12 mouse cellular contexts compared by ENCODE assay signal in genomic region chr2:35504417-35504776, GRCm38 (mm10). TPM values are rescaled to one million over a fixed set of nuclear protein-coding genes. Genes with fewer than 3 reads are reported as not detected.
DNase-seq lines count a peak whose midpoint lies in the region; ATAC-seq and TF ChIP-seq lines count a peak whose summit lies in the region.
"Had no signal": no experiment of that assay in that cellular context is flagged by ENCODE, and none has a peak within 500 bp of the region (broad histone marks: within the 10 kb centered on the region; RNA-seq: fewer than 3 reads in every experiment).

No protein-coding gene starts in this region.

- no peak for ATAC-seq in lung, embryonic 14.5 days (ENCODE audit: insufficient read depth)
- no peak for ATAC-seq in embryonic facial prominence, embryonic 15.5 days (ENCODE audit: insufficient number of reproducible peaks, low FRiP score, low TSS enrichment, low read depth)
- no peak; the same call in 1 of the 2 replicates for ATAC-seq in liver, postnatal 0 days

- H3K9me3 ChIP-seq in lung, embryonic 14.5 days (ENCODE audit: low read depth, low read length) = no peaks in the 10 kb centered on the region
- H3K9me3 ChIP-seq in embryonic facial prominence, embryonic 15.5 days (replicated peaks) = no peaks in the 10 kb centered on the region
- peaks cover 4% of the 10 kb centered on the region; the same call in 1 of the 2 replicates for H3K9me3 ChIP-seq in liver, postnatal 0 days (ENCODE audit: low read length)

- H3K36me3 ChIP-seq in lung, embryonic 14.5 days (ENCODE audit: insufficient read depth) = no peaks in the 10 kb centered on the region
- H3K36me3 ChIP-seq in embryonic facial prominence, embryonic 15.5 days = no peaks in the 10 kb centered on the region
- H3K36me3 ChIP-seq in liver, postnatal 0 days (replicated peaks; ENCODE audit: insufficient read depth, low read length) = no peaks in the 10 kb centered on the region

- TF ChIP-seq EP300 in liver, postnatal 0 days (IDR thresholded peaks at IDR 0.05; ENCODE audit: low read depth) = no peak

- H3K9ac ChIP-seq in lung, embryonic 14.5 days = no peak overlapping the region
- H3K9ac ChIP-seq in embryonic facial prominence, embryonic 15.5 days = no peak overlapping the region
- H3K9ac ChIP-seq in liver, postnatal 0 days (replicated peaks) = peak overlapping the region; percentile 46; the same call in 1 of the 2 replicates

- DNase-seq in gastrocnemius, adult 2 months = no peak
- no peak for DNase-seq in gastrocnemius, postnatal 10 days
- no peak for DNase-seq in lung, embryonic 14.5 days
- no peak for DNase-seq in lung, postnatal 10 days
- DNase-seq in liver, postnatal 0 days = peak; percentile 40
- no peak for DNase-seq in retina, postnatal 1 day
- DNase-seq in frontal cortex, postnatal 36 days (ENCODE audit: low spot score in 2 of 2) = no peak
- DNase-seq: adrenal gland, postnatal 14 days; cerebellum, adult 9-11 months; gastrocnemius, postnatal 36 days; lung, postnatal 4 days had no signal

- peak overlapping the region; percentile 43 for H3K27ac ChIP-seq in gastrocnemius, adult 2 months
- peak overlapping the region; percentile 75; the same call in 1 of the 2 replicates for H3K27ac ChIP-seq in lung, embryonic 14.5 days (ENCODE audit: low read depth)
- H3K27ac ChIP-seq in embryonic facial prominence, embryonic 15.5 days (replicated peaks) = peak overlapping the region; percentile 85
- peak overlapping the region; percentile 89 for H3K27ac ChIP-seq in liver, postnatal 0 days (ENCODE audit: low read depth)

- H3K4me1 ChIP-seq in lung, embryonic 14.5 days (ENCODE audit: insufficient read depth) = peaks cover 34% of the 10 kb centered on the region
- peaks cover 66% of the 10 kb centered on the region for H3K4me1 ChIP-seq in embryonic facial prominence, embryonic 15.5 days
- peaks cover 94% of the 10 kb centered on the region for H3K4me1 ChIP-seq in liver, postnatal 0 days (ENCODE audit: insufficient read depth)

- 48% methylated on average over 7 of the region's 7 CpGs for WGBS in lung, embryonic 14.5 days
- 46% methylated on average over 7 of the region's 7 CpGs for WGBS in embryonic facial prominence, embryonic 15.5 days
- 24% methylated on average over 7 of the region's 7 CpGs for WGBS in liver, postnatal 0 days (ENCODE audit: insufficient replicate concordance)

- peak overlapping the region; percentile 2; the same call in 1 of the 2 replicates for H3K4me2 ChIP-seq in lung, embryonic 14.5 days
- H3K4me2 ChIP-seq in embryonic facial prominence, embryonic 15.5 days (replicated peaks) = no peak overlapping the region
- H3K4me2 ChIP-seq in liver, postnatal 0 days (ENCODE audit: low read depth, low read length) = peak overlapping the region; percentile 46; the same call in 1 of the 2 replicates

- H3K27me3 ChIP-seq in lung, embryonic 14.5 days (ENCODE audit: insufficient read depth, low read length) = no peaks in the 10 kb centered on the region
- no peaks in the 10 kb centered on the region for H3K27me3 ChIP-seq in embryonic facial prominence, embryonic 15.5 days
- H3K27me3 ChIP-seq in liver, postnatal 0 days (ENCODE audit: insufficient read depth, low read length) = no peaks in the 10 kb centered on the region

- no peak overlapping the region for H3K4me3 ChIP-seq in gastrocnemius, adult 2 months
- H3K4me3 ChIP-seq in lung, embryonic 14.5 days (ENCODE audit: low read depth, low read length) = no peak overlapping the region
- no peak overlapping the region for H3K4me3 ChIP-seq in embryonic facial prominence, embryonic 15.5 days (replicated peaks)
- H3K4me3 ChIP-seq in liver, postnatal 0 days (ENCODE audit: low read depth, low read length) = no peak overlapping the region

- TF ChIP-seq CTCF in gastrocnemius, adult 2 months (IDR thresholded peaks at IDR 0.05) = no peak
- TF ChIP-seq CTCF in lung, embryonic 14.5 days (IDR thresholded peaks at IDR 0.05; ENCODE audit: low read depth) = no peak
- TF ChIP-seq CTCF in liver, postnatal 0 days (IDR thresholded peaks at IDR 0.05; ENCODE audit: low read depth) = no peak

- intact Hi-C loops in gastrocnemius, adult 2 months (cut with DNase I) = no loop called here

RNA-seq across cellular contexts. Expression of gene Ggta1, which starts 41.4 kb away (rescaled TPM):
- 10 to 100 TPM in 1 of 2 experiments, 1 to 10 TPM in 1; 6.3 to 11.2 TPM for total RNA-seq in gastrocnemius, adult 2 months (2021)
- total RNA-seq in gastrocnemius, postnatal 10 days (2021) = 10 to 100 TPM; 13.2 to 17.0 TPM
- polyA plus RNA-seq in lung, embryonic 14.5 days (2014; fragmentation: Nextera tagmentation; extraction: Ambion mirVana) = 16.4 and 16.9 TPM in 2 replicates
- 33.5 and 38.3 TPM in 2 replicates for polyA plus RNA-seq in embryonic facial prominence, embryonic 15.5 days (2015; fragmentation: Nextera tagmentation; extraction: Ambion mirVana)
- 5.2 and 6.2 TPM in 2 replicates for polyA plus RNA-seq in liver, postnatal 0 days (2015; fragmentation: Nextera tagmentation; extraction: Ambion mirVana)

RNA-seq across cellular contexts. Expression of gene Dab2ip, which starts 53.7 kb away (rescaled TPM):
- total RNA-seq in gastrocnemius, adult 2 months (2021) = 10 to 100 TPM; 38.2 to 52.0 TPM
- total RNA-seq in gastrocnemius, postnatal 10 days (2021) = 10 to 100 TPM; 44.3 to 56.9 TPM
- 51.7 and 61.4 TPM in 2 replicates for polyA plus RNA-seq in lung, embryonic 14.5 days (2014; fragmentation: Nextera tagmentation; extraction: Ambion mirVana)
- polyA plus RNA-seq in embryonic facial prominence, embryonic 15.5 days (2015; fragmentation: Nextera tagmentation; extraction: Ambion mirVana) = 67.9 and 72.0 TPM in 2 replicates
- 6.9 and 9.1 TPM in 2 replicates for polyA plus RNA-seq in liver, postnatal 0 days (2015; fragmentation: Nextera tagmentation; extraction: Ambion mirVana)
